Mouse (Mus musculus) thymus, adult 2 months (tissue): ENCODE results near the gene Vars.

Source experiments
- CTCF ChIP-seq: fragments of 200-500 bp; IDR thresholded peaks from 2 replicates; pipeline ENCODE4 v1.5.1; 2012; ENCODE audit warnings: mild to moderate bottlenecking, control low read depth, low read length, moderate library complexity, borderline replicate concordance; ENCODE audit not compliant: control insufficient read depth, poor library complexity, insufficient read depth; ENCODE audit errors: extremely low read depth
- POLR2A ChIP-seq: fragments of 200-500 bp; IDR thresholded peaks from 2 replicates; pipeline ENCODE4 v1.6.1; 2012; ENCODE audit warnings: mild to moderate bottlenecking, low read length, control low read depth, moderate library complexity; ENCODE audit not compliant: control insufficient read depth, poor library complexity, insufficient read depth; ENCODE audit errors: extremely low read depth

DNA sequence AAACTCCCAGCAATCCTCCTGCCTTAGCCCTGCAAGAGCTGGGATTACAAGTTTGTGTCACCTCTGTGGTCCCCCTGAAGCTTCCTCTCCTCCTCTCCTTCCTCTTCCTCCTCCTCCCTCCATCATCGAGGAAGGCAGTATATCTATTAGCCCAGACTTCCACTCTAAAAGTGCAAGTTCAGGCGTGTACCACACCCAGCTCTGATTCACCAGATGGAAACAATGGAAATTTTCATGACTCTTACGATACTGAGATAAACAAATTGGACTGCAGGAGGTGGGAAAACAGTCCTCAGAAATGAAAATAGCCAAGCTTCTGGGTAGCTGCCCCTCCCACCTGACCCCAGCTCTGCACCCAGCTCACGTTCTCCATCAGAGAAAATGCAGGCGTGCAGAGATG, 35.2 kb upstream of the Vars start:
- TF ChIP-seq POLR2A (no peak), CTCF (no peak)
